Mouse (Mus musculus) thymus, adult 2 months (tissue): Measurements from ENCODE around the gene Fam163b.

Experiments
- CTCF ChIP-seq: fragments of 200-500 bp; IDR thresholded peaks from 2 replicates; pipeline ENCODE4 v1.5.1; 2012; ENCODE audit warnings: mild to moderate bottlenecking, control low read depth, low read length, moderate library complexity, borderline replicate concordance; ENCODE audit not compliant: control insufficient read depth, poor library complexity, insufficient read depth; ENCODE audit errors: extremely low read depth
- POLR2A ChIP-seq: fragments of 200-500 bp; IDR thresholded peaks from 2 replicates; pipeline ENCODE4 v1.6.1; 2012; ENCODE audit warnings: mild to moderate bottlenecking, low read length, control low read depth, moderate library complexity; ENCODE audit not compliant: control insufficient read depth, poor library complexity, insufficient read depth; ENCODE audit errors: extremely low read depth

DNA sequence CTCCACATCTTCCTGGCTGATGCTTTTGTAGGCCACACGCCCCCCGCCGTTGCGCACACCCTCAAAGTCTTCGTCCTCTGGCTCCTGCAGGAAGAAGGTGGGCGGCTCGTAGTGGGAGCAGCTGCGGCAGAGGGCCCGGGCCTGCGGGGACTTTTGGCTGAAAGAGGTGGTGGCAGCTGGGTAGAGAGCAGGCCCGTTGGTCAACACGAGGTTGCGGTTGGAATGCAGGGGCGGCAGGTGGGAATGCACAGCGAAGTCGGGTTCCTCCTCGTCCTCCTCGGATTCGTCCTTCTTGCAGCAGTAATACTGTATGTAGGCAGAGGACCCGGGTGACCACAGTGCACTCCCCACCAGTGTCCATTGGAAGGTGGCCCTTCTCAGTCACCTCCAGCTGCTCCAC lies 29.7 kb downstream of the Fam163b start:
- no peak for TF ChIP-seq CTCF
- no peak for TF ChIP-seq POLR2A
